Mouse (Mus musculus) neural tube, embryonic 12.5 days (tissue): Measurements from ENCODE around the gene Lats2. TPM values are rescaled to one million over a fixed set of nuclear protein-coding genes. Genes with fewer than 3 reads are reported as not detected.
A peak's percentile ranks its signal among the peaks of the same experiment; 100 is the strongest.

Source experiments
- ATAC-seq: fragments of 200-750 bp; cut with Nextera tagmentation; 2 replicates; pipeline ENCODE4 v1.8.0; 2017; ENCODE audit warnings: low read depth, mild to moderate bottlenecking, moderate TSS enrichment, moderate library complexity; ENCODE audit not compliant: low FRiP score
- H3K27ac ChIP-seq: fragments of 300-500 bp; sonication (generic); 2 replicates; pipeline ENCODE4 v1.5.1; 2016
- H3K27me3 ChIP-seq: fragments of 300-500 bp; sonication (generic); replicated peaks from 2 replicates; pipeline ENCODE4 v1.6.1; 2016; ENCODE audit warnings: mild to moderate bottlenecking
- H3K36me3 ChIP-seq: fragments of 300-500 bp; sonication (generic); 2 replicates; pipeline ENCODE4 v1.6.1; 2016; ENCODE audit warnings: mild to moderate bottlenecking
- H3K4me1 ChIP-seq: fragments of 300-500 bp; sonication (generic); 2 replicates; pipeline ENCODE4 v1.6.1; 2016
- H3K4me2 ChIP-seq: fragments of 300-500 bp; sonication (generic); replicated peaks from 2 replicates; pipeline ENCODE4 v1.6.1; 2016; ENCODE audit warnings: mild to moderate bottlenecking
- H3K4me3 ChIP-seq: fragments of 300-500 bp; sonication (generic); 2 replicates; pipeline ENCODE4 v1.5.1; 2016
- H3K9ac ChIP-seq: fragments of 300-500 bp; sonication (generic); 2 replicates; pipeline ENCODE4 v1.6.1; 2016; ENCODE audit warnings: mild to moderate bottlenecking
- H3K9me3 ChIP-seq: fragments of 300-500 bp; sonication (generic); 2 replicates; pipeline ENCODE4 v1.6.1; 2016; ENCODE audit warnings: mild to moderate bottlenecking
- WGBS: fragments of 180-500 bp; shearing (Covaris S2); methylation state at CpG from one replicate; pipeline ENCODE4 v1.1.7; 2016; 5-methylcytosine and 5-hydroxymethylcytosine counted together
- polyA plus RNA-seq: library from polyadenylated mRNA; unstranded; fragments of >200 nt; fragmentation: Nextera tagmentation; extraction: Ambion mirVana; gene quantifications from 2 replicates; pipeline ENCODE4 v1.2.1, GENCODE M21; 2016

The Lats2 gene
- polyA plus RNA-seq, result 18.6 and 20.6 TPM in 2 replicates

GRCm38 (mm10) chr14:57758237-57758636 lies at the start of gene Lats2:
TSS of gene Lats2 (minus strand) at chr14:57758388.
- no peaks in the 10 kb centered on the region for H3K4me1 ChIP-seq
- H3K27me3 ChIP-seq, result no peaks in the 10 kb centered on the region
- no peak for ATAC-seq
- H3K9me3 ChIP-seq, result no peaks in the 10 kb centered on the region
- H3K9ac ChIP-seq, result no peak within 1 kb of the TSS
- no peak within 1 kb of the TSS for H3K27ac ChIP-seq
- H3K4me2 ChIP-seq, result no peak within 1 kb of the TSS
- H3K36me3 ChIP-seq, result no peaks in the 10 kb centered on the region
- WGBS, result 87% methylated on average over 4 of the region's 4 CpGs
- no peak within 1 kb of the TSS for H3K4me3 ChIP-seq

- no peak overlapping the region for H3K27ac ChIP-seq
- 91% methylated on average over 4 of the region's 4 CpGs for WGBS
- no peaks in the 10 kb centered on the region for H3K27me3 ChIP-seq
- H3K4me2 ChIP-seq, result no peak overlapping the region
- H3K4me1 ChIP-seq, result peaks cover 11% of the 10 kb centered on the region
- no peak overlapping the region for H3K9ac ChIP-seq
- no peaks in the 10 kb centered on the region for H3K9me3 ChIP-seq
- H3K36me3 ChIP-seq, result peaks cover 59% of the 10 kb centered on the region
- no peak for ATAC-seq
- H3K4me3 ChIP-seq, result no peak overlapping the region
These were observed 45.5 kb upstream of the Lats2 start for GRCm38 (mm10) chr14:57803731-57804130.

GRCm38 (mm10) chr14:57797991-57798931 lies 40.1 kb upstream of the Lats2 start, which contains the start of gene Sap18:
TSS of gene Sap18 (plus strand) at chr14:57798180.
- Histone ChIP-seq H3K4me2 (peak within 1 kb of the TSS; percentile 85), H3K36me3 (peaks cover 14% of the 10 kb centered on the region), H3K27me3 (no peaks in the 10 kb centered on the region), H3K4me1 (peaks cover 11% of the 10 kb centered on the region), H3K9me3 (no peaks in the 10 kb centered on the region), H3K9ac (peak within 1 kb of the TSS; percentile 88), H3K4me3 (peak within 1 kb of the TSS; percentile 76), H3K27ac (peak within 1 kb of the TSS; percentile 59; the same call in 1 of the 2 replicates)
- WGBS, result under 1% methylated on average over 99 of the region's 99 CpGs
- ATAC-seq, result peak; percentile 97

- WGBS, result 15% methylated on average over 7 of the region's 7 CpGs
- Histone ChIP-seq H3K27ac (no peak overlapping the region), H3K27me3 (no peaks in the 10 kb centered on the region), H3K9ac (no peak overlapping the region), H3K4me1 (peaks cover 11% of the 10 kb centered on the region), H3K36me3 (peaks cover 7% of the 10 kb centered on the region), H3K4me2 (peak overlapping the region; percentile 85), H3K9me3 (no peaks in the 10 kb centered on the region), H3K4me3 (peak overlapping the region; percentile 76)
- peak; percentile 70 for ATAC-seq
These were observed 39.4 kb upstream of the Lats2 start for GRCm38 (mm10) chr14:57797551-57797950.

GRCm38 (mm10) chr14:57791171-57791570 lies 33.0 kb upstream of the Lats2 start:
- ATAC-seq, result no peak
- Histone ChIP-seq H3K4me3 (no peak overlapping the region), H3K9ac (no peak overlapping the region), H3K4me1 (no peaks in the 10 kb centered on the region), H3K4me2 (no peak overlapping the region), H3K27ac (no peak overlapping the region), H3K9me3 (no peaks in the 10 kb centered on the region), H3K36me3 (no peaks in the 10 kb centered on the region), H3K27me3 (no peaks in the 10 kb centered on the region)
- WGBS, result 85% methylated on average over 4 of the region's 4 CpGs

- Histone ChIP-seq H3K36me3 (no peaks in the 10 kb centered on the region), H3K27me3 (no peaks in the 10 kb centered on the region), H3K4me2 (no peak overlapping the region), H3K9me3 (no peaks in the 10 kb centered on the region), H3K4me1 (no peaks in the 10 kb centered on the region), H3K9ac (no peak overlapping the region), H3K27ac (no peak overlapping the region), H3K4me3 (no peak overlapping the region)
- WGBS, result 90% methylated on average over 9 of the region's 9 CpGs
- no peak for ATAC-seq
These were observed 31.6 kb upstream of the Lats2 start for GRCm38 (mm10) chr14:57789759-57790158.

- H3K4me3 ChIP-seq, result no peak overlapping the region
- H3K36me3 ChIP-seq, result no peaks in the 10 kb centered on the region
- H3K27ac ChIP-seq, result no peak overlapping the region
- WGBS, result 76% methylated on average over 2 of the region's 2 CpGs
- H3K9me3 ChIP-seq, result no peaks in the 10 kb centered on the region
- H3K27me3 ChIP-seq, result no peaks in the 10 kb centered on the region
- no peak overlapping the region for H3K9ac ChIP-seq
- H3K4me1 ChIP-seq, result no peaks in the 10 kb centered on the region
- no peak for ATAC-seq
- no peak overlapping the region for H3K4me2 ChIP-seq
These were observed 31.1 kb upstream of the Lats2 start for GRCm38 (mm10) chr14:57789311-57789710.

GRCm38 (mm10) chr14:57787406-57787805 lies 29.2 kb upstream of the Lats2 start:
- H3K36me3 ChIP-seq, result no peaks in the 10 kb centered on the region
- H3K4me2 ChIP-seq, result no peak overlapping the region
- no peak overlapping the region for H3K27ac ChIP-seq
- no peaks in the 10 kb centered on the region for H3K4me1 ChIP-seq
- H3K9me3 ChIP-seq, result no peaks in the 10 kb centered on the region
- no peak for ATAC-seq
- no peak overlapping the region for H3K9ac ChIP-seq
- H3K27me3 ChIP-seq, result no peaks in the 10 kb centered on the region
- 77% methylated on average over 4 of the region's 4 CpGs for WGBS
- no peak overlapping the region for H3K4me3 ChIP-seq

- H3K36me3 ChIP-seq, result no peaks in the 10 kb centered on the region
- 86% methylated on average over 6 of the region's 6 CpGs for WGBS
These were observed 14.1 kb upstream of the Lats2 start for GRCm38 (mm10) chr14:57772157-57772815.

GRCm38 (mm10) chr14:57769102-57769501 lies 10.9 kb upstream of the Lats2 start:
- 94% methylated on average over 5 of the region's 5 CpGs for WGBS
- no peak for ATAC-seq

More at GRCm38 (mm10) chr14:57772157-57772815, 14.1 kb upstream of the Lats2 start:
- Histone ChIP-seq H3K4me1 (no peaks in the 10 kb centered on the region), H3K9ac (no peak overlapping the region), H3K9me3 (no peaks in the 10 kb centered on the region), H3K4me2 (no peak overlapping the region), H3K27ac (no peak overlapping the region), H3K4me3 (no peak overlapping the region), H3K27me3 (no peaks in the 10 kb centered on the region)
- no peak for ATAC-seq

GRCm38 (mm10) chr14:57760447-57761412 lies 2.5 kb upstream of the Lats2 start:
- no peak overlapping the region for H3K9ac ChIP-seq
- no peak overlapping the region for H3K4me2 ChIP-seq
- H3K27me3 ChIP-seq, result no peaks in the 10 kb centered on the region
- H3K4me1 ChIP-seq, result no peaks in the 10 kb centered on the region
- no peaks in the 10 kb centered on the region for H3K9me3 ChIP-seq
- ATAC-seq, result no peak
- H3K36me3 ChIP-seq, result no peaks in the 10 kb centered on the region
- no peak overlapping the region for H3K4me3 ChIP-seq
- WGBS, result 60% methylated on average over 10 of the region's 10 CpGs
- no peak overlapping the region for H3K27ac ChIP-seq

More at GRCm38 (mm10) chr14:57769102-57769501, 10.9 kb upstream of the Lats2 start:
- Histone ChIP-seq H3K9me3 (no peaks in the 10 kb centered on the region), H3K9ac (no peak overlapping the region), H3K4me1 (no peaks in the 10 kb centered on the region), H3K36me3 (no peaks in the 10 kb centered on the region), H3K4me3 (no peak overlapping the region), H3K27ac (no peak overlapping the region), H3K4me2 (no peak overlapping the region), H3K27me3 (no peaks in the 10 kb centered on the region)
